Mouse (Mus musculus): ENCODE data around the gene Epb41l3.

DNA sequence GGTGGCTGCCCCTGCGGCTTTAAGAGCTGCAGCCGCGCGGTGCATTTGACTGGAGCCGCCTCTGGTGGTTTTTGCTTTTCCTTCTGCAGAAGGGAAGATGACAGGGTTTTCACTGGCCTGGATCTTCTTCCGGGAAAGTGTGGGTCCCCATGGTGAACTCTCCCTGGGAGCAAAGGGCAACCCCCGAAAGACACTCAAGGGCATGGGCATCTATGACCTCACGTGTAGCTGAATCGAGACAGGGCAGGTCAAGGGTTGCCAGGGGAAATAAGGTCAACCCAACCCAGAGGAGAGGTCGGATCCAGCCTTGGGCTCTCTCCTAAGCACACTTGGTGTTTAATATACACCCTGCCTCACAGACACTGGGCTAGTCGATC is 2.0 kb downstream of the Epb41l3 start:
- TF ChIP-seq ZNF384 (IDR thresholded peaks at IDR 0.05; ENCODE audit: low read depth, low read length) (no peak), MAFK (IDR thresholded peaks at IDR 0.05; ENCODE audit: insufficient read depth, low read depth, low read length) (no peak)

All from ES-E14 (cell line).